Mouse (Mus musculus): Measurements from ENCODE around the gene Erbb4.
A peak's percentile ranks its signal among the peaks of the same experiment; 100 is the strongest.

Gene Erbb4

GRCm38 (mm10) chr1:68839352-68839751 lies 268.5 kb downstream of the Erbb4 start:
- DNase-seq, result no peak

- DNase-seq, result no peak
These were observed 273.2 kb downstream of the Erbb4 start for GRCm38 (mm10) chr1:68834686-68835085.

- no peak for DNase-seq
These were observed 275.8 kb downstream of the Erbb4 start for GRCm38 (mm10) chr1:68832101-68832500.

DNA sequence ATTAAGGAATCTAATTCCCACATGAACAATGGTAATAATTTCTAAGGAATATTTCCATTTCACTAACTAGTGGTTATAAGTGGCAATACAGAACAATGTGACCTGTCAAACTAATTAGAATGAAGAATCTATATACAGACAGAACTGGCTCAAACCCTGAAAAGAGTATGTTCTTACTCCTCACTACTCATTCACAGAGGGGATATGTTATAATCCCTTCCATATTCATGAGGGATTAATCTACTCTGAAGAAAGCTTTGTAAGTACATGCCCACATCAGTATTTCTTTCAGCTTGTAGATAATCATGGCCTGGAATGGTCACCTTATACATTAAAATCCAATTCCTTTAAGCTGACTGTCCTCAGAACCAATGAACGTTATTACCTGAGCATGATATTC lies 276.3 kb downstream of the Erbb4 start:
- no peak for DNase-seq

GRCm38 (mm10) chr1:68830501-68831239 lies 277.2 kb downstream of the Erbb4 start:
- DNase-seq, result no peak

DNA sequence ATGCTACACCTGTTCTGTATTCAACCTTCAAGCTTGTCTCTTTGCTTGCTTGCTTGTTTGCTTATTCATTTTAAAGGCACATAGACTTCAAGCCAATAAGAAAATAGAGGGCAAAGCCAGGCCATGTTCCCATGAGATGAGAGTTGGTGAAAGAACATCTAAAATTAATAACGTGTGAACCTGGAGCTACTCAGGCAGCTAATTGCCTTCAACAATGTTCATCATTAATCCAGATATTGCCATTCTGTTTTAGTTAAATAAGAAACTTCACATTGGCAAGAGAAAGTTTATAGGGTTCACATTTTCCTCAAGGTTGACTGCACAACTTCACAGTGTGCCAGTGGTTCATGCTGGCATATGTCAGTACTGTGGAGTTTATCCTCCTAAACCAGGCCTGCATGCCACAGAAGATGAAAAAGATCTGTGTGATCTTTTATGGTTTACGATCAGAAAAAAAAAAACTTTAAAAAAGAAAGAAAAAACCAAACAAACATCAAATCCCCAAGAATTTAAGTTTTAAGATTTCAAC lies 284.7 kb downstream of the Erbb4 start:
- DNase-seq, result no peak

- DNase-seq, result no peak
These were observed 301.1 kb downstream of the Erbb4 start for GRCm38 (mm10) chr1:68806711-68807110.

GRCm38 (mm10) chr1:68787409-68788015 lies 320.3 kb downstream of the Erbb4 start:
- no peak for DNase-seq

- DNase-seq, result no peak
These were observed 327.2 kb downstream of the Erbb4 start for GRCm38 (mm10) chr1:68780653-68781052.

DNA sequence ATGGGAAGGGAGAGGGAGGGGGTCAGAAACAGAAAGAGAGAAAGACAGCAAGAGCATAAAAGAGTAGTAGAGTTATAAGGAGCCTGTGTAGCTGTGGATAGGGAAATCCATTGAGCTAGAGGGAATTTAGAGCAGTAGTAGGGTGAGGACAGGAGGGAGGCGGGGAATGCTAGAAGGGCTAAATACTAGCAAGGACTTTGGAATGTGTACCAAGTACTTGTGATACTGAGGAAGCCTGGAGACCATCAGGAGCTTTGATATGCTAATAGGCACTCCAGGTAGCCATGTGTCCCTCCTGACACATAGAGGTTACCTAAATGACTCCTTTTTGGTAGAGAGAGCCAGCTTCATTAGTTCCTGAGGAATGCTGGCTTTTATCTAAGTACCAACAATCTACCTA lies 327.8 kb downstream of the Erbb4 start:
- no peak for DNase-seq

DNA sequence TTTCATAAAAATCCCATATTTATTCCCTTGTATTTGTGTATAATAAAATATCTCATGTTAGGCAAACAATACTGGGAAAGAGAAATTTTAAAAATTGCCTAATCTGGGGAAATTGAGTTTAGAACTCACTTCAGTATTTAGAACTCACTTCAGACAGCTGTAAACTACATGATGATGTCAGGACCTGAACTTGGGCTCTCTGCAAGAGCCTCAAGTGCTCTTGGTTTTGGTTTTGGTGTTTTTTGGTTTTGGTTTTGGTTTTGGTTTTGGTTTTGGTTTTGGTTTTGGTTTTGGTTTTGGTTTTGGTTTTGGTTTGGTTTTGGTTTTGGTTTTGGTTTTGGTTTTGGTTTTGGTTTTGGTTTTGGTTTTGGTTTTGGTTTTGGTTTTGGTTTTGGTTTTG lies 341.8 kb downstream of the Erbb4 start:
- peak; percentile 1 for DNase-seq

DNA sequence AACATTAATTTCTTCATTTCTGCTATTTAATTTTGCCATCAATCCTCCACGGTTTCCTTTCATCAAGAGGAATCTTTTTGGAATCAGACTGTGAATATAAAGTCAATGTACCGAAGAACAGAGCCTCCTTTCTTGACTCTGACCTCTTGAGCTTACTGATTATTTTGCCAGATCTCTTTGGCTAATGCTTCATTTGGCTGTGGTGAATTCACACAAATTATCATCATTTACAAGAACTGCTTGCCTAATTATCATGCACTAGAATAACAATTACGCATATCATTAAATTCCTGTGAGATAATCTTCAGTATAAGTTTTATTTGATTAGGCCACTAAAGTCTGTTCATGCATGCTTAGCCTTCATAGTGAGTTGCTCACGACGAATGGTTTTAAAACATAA lies 345.4 kb downstream of the Erbb4 start:
- DNase-seq, result no peak

GRCm38 (mm10) chr1:68748976-68749375 lies 358.9 kb downstream of the Erbb4 start:
- no peak for DNase-seq

- DNase-seq, result no peak
These were observed 426.4 kb downstream of the Erbb4 start for GRCm38 (mm10) chr1:68681478-68681877.

DNA sequence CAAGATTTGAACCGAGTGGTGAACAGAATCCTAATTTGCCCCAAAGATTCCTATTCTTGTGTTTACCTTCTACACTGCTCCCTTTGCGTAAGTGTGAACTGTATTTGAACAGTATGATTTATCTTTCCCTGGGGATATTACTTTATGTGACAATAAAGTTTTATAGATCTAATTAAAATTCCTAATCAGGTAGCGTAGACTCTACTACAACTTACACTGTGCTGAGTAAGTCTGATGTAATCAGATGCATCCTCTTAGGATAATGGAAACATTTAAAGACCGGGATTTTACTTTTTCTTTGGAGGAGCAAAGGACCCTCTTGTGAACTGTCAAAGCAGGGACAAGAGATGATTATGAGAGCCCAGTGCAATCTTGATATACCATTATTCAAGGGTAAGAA lies 433.2 kb downstream of the Erbb4 start:
- no peak for DNase-seq

DNA sequence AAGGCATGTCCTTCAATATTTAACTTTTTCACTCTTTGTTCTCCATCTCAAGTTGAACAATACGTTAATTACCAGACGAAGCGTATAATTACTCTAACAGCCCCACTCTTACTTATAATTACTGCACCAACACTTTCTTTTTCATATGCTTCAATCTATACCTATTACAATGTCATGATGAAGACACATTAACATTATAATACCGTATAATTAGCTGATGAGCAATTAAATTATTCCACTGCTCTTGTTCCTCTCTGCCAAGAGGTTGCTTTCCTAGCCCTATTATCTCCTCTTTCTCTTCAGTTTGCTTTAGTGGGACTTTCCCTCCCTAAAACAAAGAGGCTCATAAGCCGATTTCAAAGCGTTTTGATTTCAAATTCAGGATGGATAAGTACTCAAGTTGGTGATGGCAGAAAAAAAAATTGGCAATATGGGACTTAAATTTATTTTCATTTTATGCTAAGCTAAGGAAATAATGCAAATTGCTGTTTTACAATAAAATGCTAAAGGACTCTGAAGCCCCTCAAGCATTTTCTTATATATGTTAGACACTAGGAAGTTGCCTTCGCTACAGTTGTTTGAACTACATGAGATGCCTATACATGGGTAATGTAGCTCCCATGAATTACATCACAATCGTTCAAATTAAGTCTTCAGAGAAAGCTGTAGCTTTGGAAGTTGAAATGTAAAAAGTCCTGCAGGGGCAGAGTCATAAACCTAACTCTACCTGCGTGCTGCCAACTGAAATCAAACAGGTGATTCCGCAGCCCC lies 440.8 kb downstream of the Erbb4 start:
- DNase-seq, result no peak

GRCm38 (mm10) chr1:68590475-68590874 lies 517.4 kb downstream of the Erbb4 start:
- DNase-seq, result no peak

GRCm38 (mm10) chr1:68573851-68574540 lies 533.9 kb downstream of the Erbb4 start:
- DNase-seq, result no peak

DNA sequence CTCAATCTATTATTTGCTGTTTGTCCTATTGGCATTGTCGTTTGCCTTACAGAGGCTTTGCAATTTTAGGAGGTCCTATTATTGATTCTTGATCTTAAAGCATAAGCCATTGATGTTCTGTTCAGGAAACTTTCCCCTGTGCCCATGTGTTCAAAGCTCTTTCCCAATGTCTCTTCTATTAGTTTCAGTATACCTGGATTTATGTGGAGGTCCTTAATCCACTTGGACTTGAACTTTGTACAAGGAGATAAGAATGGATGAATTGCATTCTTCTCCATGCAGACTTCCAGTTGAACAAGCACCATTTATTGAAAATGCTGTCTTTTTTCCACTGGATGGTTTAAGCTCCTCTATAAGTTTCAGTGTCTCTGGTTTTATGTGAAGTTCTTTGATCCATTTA lies 536.9 kb downstream of the Erbb4 start:
- no peak for DNase-seq

DNA sequence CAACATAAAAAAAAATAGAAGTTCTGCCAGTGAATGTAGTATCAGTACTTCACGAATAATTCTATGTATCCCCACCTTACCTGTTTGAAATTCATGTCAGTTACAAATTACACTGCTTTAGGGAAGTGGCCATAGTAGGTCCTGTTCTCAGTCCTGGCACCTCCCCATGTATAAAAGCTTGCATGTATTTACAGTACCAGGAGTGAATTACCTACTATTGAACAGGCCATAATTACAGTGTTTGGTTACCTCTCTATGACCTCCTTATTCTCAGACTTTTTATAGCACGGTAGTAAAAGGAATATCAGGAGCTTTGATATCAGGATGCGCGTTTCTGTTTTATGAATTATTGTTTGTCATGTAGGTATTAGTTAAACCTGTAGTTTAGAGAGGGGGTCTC lies 564.9 kb downstream of the Erbb4 start:
- no peak for DNase-seq

DNA sequence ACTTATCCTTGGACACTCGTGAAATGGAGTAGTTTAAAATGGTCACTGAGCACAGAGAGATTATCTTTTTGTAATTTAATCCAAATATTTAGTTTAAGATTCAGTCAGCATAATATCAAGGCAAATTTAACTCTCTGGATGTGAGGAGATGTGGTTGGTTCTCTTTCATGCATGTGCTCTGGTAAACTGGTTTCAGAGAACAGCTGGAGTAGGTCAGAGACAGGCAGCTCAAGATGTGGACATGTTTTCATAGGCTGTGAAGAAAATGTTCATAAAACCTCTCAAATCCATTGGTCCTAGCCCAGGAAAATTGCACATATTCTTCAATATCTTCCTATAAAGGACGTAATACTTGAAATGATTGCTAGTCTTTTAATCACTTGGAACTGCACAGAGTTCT lies 590.0 kb downstream of the Erbb4 start:
- DNase-seq, result no peak

GRCm38 (mm10) chr1:68503873-68504272 lies 604.0 kb downstream of the Erbb4 start:
- no peak for DNase-seq

GRCm38 (mm10) chr1:68501561-68501960 lies 606.3 kb downstream of the Erbb4 start:
- DNase-seq, result no peak
